Mouse (Mus musculus): ENCODE measurements around the gene 4930583I09Rik.

4930583I09Rik gene

GRCm38 (mm10) chr17:64835928-64836327 is at the start of gene 4930583I09Rik:
Gene 4930583I09Rik, minus strand, starts transcription at chr17:64836071.
- DNase-seq, result no peak

- DNase-seq, result no peak
These were observed 40.2 kb upstream of the 4930583I09Rik start for GRCm38 (mm10) chr17:64876111-64876510.

- no peak for DNase-seq
These were observed 37.8 kb upstream of the 4930583I09Rik start for GRCm38 (mm10) chr17:64873651-64874072.

- no peak for DNase-seq
These were observed 27.9 kb upstream of the 4930583I09Rik start for GRCm38 (mm10) chr17:64863817-64864216.

GRCm38 (mm10) chr17:64860963-64861362 is 25.1 kb upstream of the 4930583I09Rik start:
- DNase-seq, result no peak

- DNase-seq, result no peak
These were observed 23.0 kb upstream of the 4930583I09Rik start for GRCm38 (mm10) chr17:64858848-64859247.

- no peak for DNase-seq
These were observed 12.2 kb upstream of the 4930583I09Rik start for GRCm38 (mm10) chr17:64848031-64848430.

GRCm38 (mm10) chr17:64846654-64847053 is 10.8 kb upstream of the 4930583I09Rik start:
- DNase-seq, result no peak

- DNase-seq, result no peak
These were observed 1.0 kb upstream of the 4930583I09Rik start for GRCm38 (mm10) chr17:64836892-64837291.

GRCm38 (mm10) chr17:64836352-64836751 is 481 bp upstream of the 4930583I09Rik start:
- no peak for DNase-seq

GRCm38 (mm10) chr17:64833906-64834490 is 1.9 kb downstream of the 4930583I09Rik start:
- DNase-seq, result no peak

- DNase-seq, result no peak
These were observed 2.8 kb downstream of the 4930583I09Rik start for GRCm38 (mm10) chr17:64833071-64833470.

- DNase-seq, result no peak
These were observed 8.4 kb downstream of the 4930583I09Rik start for GRCm38 (mm10) chr17:64827482-64827881.

- no peak for DNase-seq
These were observed 9.0 kb downstream of the 4930583I09Rik start for GRCm38 (mm10) chr17:64826843-64827242.

GRCm38 (mm10) chr17:64822561-64822960 is 13.3 kb downstream of the 4930583I09Rik start:
- no peak for DNase-seq

GRCm38 (mm10) chr17:64820841-64821593 is 14.9 kb downstream of the 4930583I09Rik start:
- DNase-seq, result no peak

GRCm38 (mm10) chr17:64816298-64816697 is 19.6 kb downstream of the 4930583I09Rik start:
- no peak for DNase-seq

- DNase-seq, result no peak
These were observed 20.1 kb downstream of the 4930583I09Rik start for GRCm38 (mm10) chr17:64815806-64816205.

- DNase-seq, result no peak
These were observed 22.3 kb downstream of the 4930583I09Rik start for GRCm38 (mm10) chr17:64813568-64813967.

GRCm38 (mm10) chr17:64806035-64806589 is 29.8 kb downstream of the 4930583I09Rik start:
- DNase-seq, result no peak

GRCm38 (mm10) chr17:64804375-64805124 is 31.3 kb downstream of the 4930583I09Rik start:
- no peak for DNase-seq

- DNase-seq, result no peak
These were observed 33.0 kb downstream of the 4930583I09Rik start for GRCm38 (mm10) chr17:64802956-64803275.

GRCm38 (mm10) chr17:64802168-64802955 is 33.5 kb downstream of the 4930583I09Rik start:
- DNase-seq, result no peak
